Mouse (Mus musculus) cerebellum, postnatal 4 days (tissue): ENCODE results near the gene Mcrip2.
A peak's percentile ranks its signal among the peaks of the same experiment; 100 is the strongest.

Experiments used
- DNase-seq, 2 experiments: peaks; one replicate each; pipeline ENCODE4 v3.0.0; 2022; ENCODE audit warnings: low spot score in 2 of 2, mixed read lengths in 1 of 2

Mcrip2 gene

GRCm38 (mm10) chr17:25835301-25835700 lies 33.3 kb downstream of the Mcrip2 start:
- no peak for DNase-seq

- DNase-seq: no peak
Observed at GRCm38 (mm10) chr17:25834595-25835222, 33.9 kb downstream of the Mcrip2 start.

GRCm38 (mm10) chr17:25833961-25834594 lies 34.5 kb downstream of the Mcrip2 start:
- no peak for DNase-seq

- peak; percentile 57 to 81 for DNase-seq
Observed at GRCm38 (mm10) chr17:25833291-25833663, 35.3 kb downstream of the Mcrip2 start, which contains the start of gene Stub1. Gene Stub1, minus strand, starts transcription at chr17:25833404.

- DNase-seq: peak; percentile 94 to 99
Observed at GRCm38 (mm10) chr17:25832436-25833290, 35.9 kb downstream of the Mcrip2 start.

GRCm38 (mm10) chr17:25831451-25832281 lies 36.9 kb downstream of the Mcrip2 start:
- peak in 1 of 2 experiments; percentile 43 for DNase-seq

GRCm38 (mm10) chr17:25830806-25831431 lies 37.6 kb downstream of the Mcrip2 start:
- no peak for DNase-seq

- DNase-seq: no peak
Observed at GRCm38 (mm10) chr17:25830200-25830753, 38.3 kb downstream of the Mcrip2 start.

- no peak for DNase-seq
Observed at GRCm38 (mm10) chr17:25829558-25830017, 39.0 kb downstream of the Mcrip2 start.

- peak; percentile 68 to 77 for DNase-seq
Observed at GRCm38 (mm10) chr17:25828712-25829557, 39.6 kb downstream of the Mcrip2 start, which contains the start of gene Jmjd8. Gene Jmjd8, plus strand, starts transcription at chr17:25828867.

- DNase-seq: no peak
Observed at GRCm38 (mm10) chr17:25828223-25828594, 40.4 kb downstream of the Mcrip2 start.

- DNase-seq: no peak
Observed at GRCm38 (mm10) chr17:25827546-25828222, 40.9 kb downstream of the Mcrip2 start.

GRCm38 (mm10) chr17:25827011-25827410 lies 41.6 kb downstream of the Mcrip2 start:
- DNase-seq: no peak

GRCm38 (mm10) chr17:25825984-25826570 lies 42.5 kb downstream of the Mcrip2 start:
- no peak for DNase-seq

- no peak for DNase-seq
Observed at GRCm38 (mm10) chr17:25825311-25825710, 43.3 kb downstream of the Mcrip2 start.

- DNase-seq: no peak
Observed at GRCm38 (mm10) chr17:25824362-25825142, 44.0 kb downstream of the Mcrip2 start.

- DNase-seq: peak; percentile 61 to 79
Observed at GRCm38 (mm10) chr17:25823452-25823851, 45.1 kb downstream of the Mcrip2 start, which contains the start of gene Wdr24. Gene Wdr24, plus strand, starts transcription at chr17:25823627.
